Mouse (Mus musculus): ENCODE results near the gene Tmem95. TPM values are rescaled to one million over a fixed set of nuclear protein-coding genes. Genes with fewer than 3 reads are reported as not detected.

Gene Tmem95
- polyA plus RNA-seq, 1 experiment from 2014 or later = not detected

- H3K4me3 ChIP-seq (ENCODE audit: low read depth, low read length) = peak overlapping the region; percentile 57
- no peaks in the 10 kb centered on the region for H3K27me3 ChIP-seq (ENCODE audit: control insufficient read depth, insufficient read depth, low read length)
- H3K27ac ChIP-seq (ENCODE audit: low read depth, low read length) = peak overlapping the region; percentile 94
- peak overlapping the region; percentile 71 for H3K4me2 ChIP-seq
- ATAC-seq (ENCODE audit: low FRiP score) (peak; percentile 64), DNase-seq (ENCODE audit: low spot score, missing footprints) (peak; percentile 89)
- WGBS = 14% methylated on average over 37 of the region's 37 CpGs
- peaks cover 2% of the 10 kb centered on the region; the same call in 1 of the 2 replicates for H3K36me3 ChIP-seq (ENCODE audit: control insufficient read depth, insufficient read depth, low read length)
- H3K9me3 ChIP-seq (ENCODE audit: control insufficient read depth, low read length) = no peaks in the 10 kb centered on the region
- peak overlapping the region; percentile 78 for H3K9ac ChIP-seq (ENCODE audit: low read length)
- H3K4me1 ChIP-seq (ENCODE audit: control insufficient read depth, insufficient read depth, low read length) = peaks cover 16% of the 10 kb centered on the region; the same call in 1 of the 2 replicates
Measured at GRCm38 (mm10) chr11:69846738-69847688, 30.8 kb downstream of the Tmem95 start.

- Histone ChIP-seq H3K4me2 (peak within 1 kb of the TSS; percentile 71), H3K27me3 (ENCODE audit: control insufficient read depth, insufficient read depth, low read length) (no peaks in the 10 kb centered on the region), H3K27ac (ENCODE audit: low read depth, low read length) (peak within 1 kb of the TSS; percentile 94), H3K4me1 (ENCODE audit: control insufficient read depth, insufficient read depth, low read length) (peaks cover 16% of the 10 kb centered on the region; the same call in 1 of the 2 replicates), H3K9me3 (ENCODE audit: control insufficient read depth, low read length) (no peaks in the 10 kb centered on the region), H3K36me3 (ENCODE audit: control insufficient read depth, insufficient read depth, low read length) (peaks cover 2% of the 10 kb centered on the region; the same call in 1 of the 2 replicates), H3K4me3 (ENCODE audit: low read depth, low read length) (peak within 1 kb of the TSS; percentile 57), H3K9ac (ENCODE audit: low read length) (peak within 1 kb of the TSS; percentile 78)
- peak; percentile 95 for ATAC-seq (ENCODE audit: low FRiP score)
- WGBS = 0% methylated on average over 37 of the region's 38 CpGs
- DNase-seq (ENCODE audit: low spot score, missing footprints) = peak; percentile 99
Measured at GRCm38 (mm10) chr11:69846198-69846680, 31.6 kb downstream of the Tmem95 start, which contains the start of gene Plscr3. Plscr3 (plus strand) TSS chr11:69846376.

DNA sequence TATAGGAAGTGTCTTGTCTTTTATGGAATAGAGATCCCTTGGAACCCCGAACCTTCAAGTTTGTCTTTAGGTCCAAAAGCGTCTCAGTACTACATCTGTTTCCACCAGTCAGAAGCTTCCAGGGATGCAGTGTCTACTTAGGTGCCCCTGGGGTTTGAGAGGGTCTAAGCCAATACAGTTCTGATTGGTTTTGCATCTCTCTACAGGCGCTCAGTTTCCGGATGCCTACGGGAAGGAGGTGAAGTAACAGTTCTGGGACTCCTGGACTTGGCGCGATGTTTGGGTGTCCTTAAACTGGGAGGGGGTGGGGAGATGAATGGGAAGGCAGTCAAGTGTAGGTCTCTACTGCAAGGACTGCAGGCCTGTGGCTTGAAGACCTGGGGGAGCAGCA is 39.1 kb downstream of the Tmem95 start:
- ATAC-seq (ENCODE audit: low FRiP score) = no peak
- DNase-seq (ENCODE audit: low spot score, missing footprints) = no peak
- peak overlapping the region; percentile 62 for H3K4me3 ChIP-seq (ENCODE audit: low read depth, low read length)
- H3K4me2 ChIP-seq = peak overlapping the region; percentile 87
- H3K9me3 ChIP-seq (ENCODE audit: control insufficient read depth, low read length) = no peaks in the 10 kb centered on the region
- H3K27me3 ChIP-seq (ENCODE audit: control insufficient read depth, insufficient read depth, low read length) = peaks cover 4% of the 10 kb centered on the region; the same call in 1 of the 2 replicates
- no peaks in the 10 kb centered on the region; the same call in 1 of the 2 replicates for H3K36me3 ChIP-seq (ENCODE audit: control insufficient read depth, insufficient read depth, low read length)
- peak overlapping the region; percentile 31; the same call in 1 of the 2 replicates for H3K27ac ChIP-seq (ENCODE audit: low read depth, low read length)
- peaks cover 33% of the 10 kb centered on the region for H3K4me1 ChIP-seq (ENCODE audit: control insufficient read depth, insufficient read depth, low read length)
- WGBS = 2% methylated on average over 7 of the region's 7 CpGs
- peak overlapping the region; percentile 56 for H3K9ac ChIP-seq (ENCODE audit: low read length)

GRCm38 (mm10) chr11:69837952-69838713 is 39.7 kb downstream of the Tmem95 start, which contains the start of gene Tmem256:
Tmem256 (plus strand) TSS chr11:69838514.
- WGBS = under 1% methylated on average over 34 of the region's 34 CpGs
- DNase-seq (ENCODE audit: low spot score, missing footprints) = peak; percentile 100
- H3K9ac ChIP-seq (ENCODE audit: low read length) = peak within 1 kb of the TSS; percentile 90
- H3K4me3 ChIP-seq (ENCODE audit: low read depth, low read length) = peak within 1 kb of the TSS; percentile 62
- H3K36me3 ChIP-seq (ENCODE audit: control insufficient read depth, insufficient read depth, low read length) = peaks cover 2% of the 10 kb centered on the region; the same call in 1 of the 2 replicates
- H3K9me3 ChIP-seq (ENCODE audit: control insufficient read depth, low read length) = no peaks in the 10 kb centered on the region
- H3K4me1 ChIP-seq (ENCODE audit: control insufficient read depth, insufficient read depth, low read length) = peaks cover 38% of the 10 kb centered on the region
- ATAC-seq (ENCODE audit: low FRiP score) = peak; percentile 87
- H3K4me2 ChIP-seq = peak within 1 kb of the TSS; percentile 87
- H3K27me3 ChIP-seq (ENCODE audit: control insufficient read depth, insufficient read depth, low read length) = peaks cover 8% of the 10 kb centered on the region; the same call in 1 of the 2 replicates
- peak within 1 kb of the TSS; percentile 73 for H3K27ac ChIP-seq (ENCODE audit: low read depth, low read length)

GRCm38 (mm10) chr11:69837604-69837951 is 40.2 kb downstream of the Tmem95 start, which contains the start of gene Nlgn2:
Nlgn2 (minus strand) TSS chr11:69837784.
- H3K4me2 ChIP-seq = peak within 1 kb of the TSS; percentile 87
- ATAC-seq (ENCODE audit: low FRiP score) (no peak; the same call in 1 of the 2 replicates), DNase-seq (ENCODE audit: low spot score, missing footprints) (no peak)
- H3K4me1 ChIP-seq (ENCODE audit: control insufficient read depth, insufficient read depth, low read length) = peaks cover 38% of the 10 kb centered on the region
- H3K4me3 ChIP-seq (ENCODE audit: low read depth, low read length) = peak within 1 kb of the TSS; percentile 62
- peak within 1 kb of the TSS; percentile 90 for H3K9ac ChIP-seq (ENCODE audit: low read length)
- 0% methylated on average over 22 of the region's 32 CpGs for WGBS
- peak within 1 kb of the TSS; percentile 73 for H3K27ac ChIP-seq (ENCODE audit: low read depth, low read length)
- peaks cover 2% of the 10 kb centered on the region; the same call in 1 of the 2 replicates for H3K36me3 ChIP-seq (ENCODE audit: control insufficient read depth, insufficient read depth, low read length)
- no peaks in the 10 kb centered on the region for H3K9me3 ChIP-seq (ENCODE audit: control insufficient read depth, low read length)
- H3K27me3 ChIP-seq (ENCODE audit: control insufficient read depth, insufficient read depth, low read length) = peaks cover 8% of the 10 kb centered on the region; the same call in 1 of the 2 replicates

- peak overlapping the region; percentile 73 for H3K27ac ChIP-seq (ENCODE audit: low read depth, low read length)
- H3K4me1 ChIP-seq (ENCODE audit: control insufficient read depth, insufficient read depth, low read length) = peaks cover 38% of the 10 kb centered on the region
- ATAC-seq (ENCODE audit: low FRiP score) (peak; percentile 8; the same call in 1 of the 2 replicates), DNase-seq (ENCODE audit: low spot score, missing footprints) (peak; percentile 94)
- peak overlapping the region; percentile 90 for H3K9ac ChIP-seq (ENCODE audit: low read length)
- peaks cover 8% of the 10 kb centered on the region; the same call in 1 of the 2 replicates for H3K27me3 ChIP-seq (ENCODE audit: control insufficient read depth, insufficient read depth, low read length)
- peak overlapping the region; percentile 62 for H3K4me3 ChIP-seq (ENCODE audit: low read depth, low read length)
- no peaks in the 10 kb centered on the region for H3K9me3 ChIP-seq (ENCODE audit: control insufficient read depth, low read length)
- WGBS = 0% methylated on average over 41 of the region's 52 CpGs
- peak overlapping the region; percentile 87 for H3K4me2 ChIP-seq
- H3K36me3 ChIP-seq (ENCODE audit: control insufficient read depth, insufficient read depth, low read length) = peaks cover 2% of the 10 kb centered on the region; the same call in 1 of the 2 replicates
Measured at GRCm38 (mm10) chr11:69836703-69837576, 40.9 kb downstream of the Tmem95 start.

GRCm38 (mm10) chr11:69835966-69836335 is 41.9 kb downstream of the Tmem95 start:
- peak overlapping the region; percentile 62 for H3K4me3 ChIP-seq (ENCODE audit: low read depth, low read length)
- peak; percentile 88 for DNase-seq (ENCODE audit: low spot score, missing footprints)
- H3K27me3 ChIP-seq (ENCODE audit: control insufficient read depth, insufficient read depth, low read length) = peaks cover 8% of the 10 kb centered on the region; the same call in 1 of the 2 replicates
- peak overlapping the region; percentile 73; the same call in 1 of the 2 replicates for H3K27ac ChIP-seq (ENCODE audit: low read depth, low read length)
- H3K9ac ChIP-seq (ENCODE audit: low read length) = peak overlapping the region; percentile 90
- peaks cover 38% of the 10 kb centered on the region for H3K4me1 ChIP-seq (ENCODE audit: control insufficient read depth, insufficient read depth, low read length)
- no peaks in the 10 kb centered on the region for H3K9me3 ChIP-seq (ENCODE audit: control insufficient read depth, low read length)
- H3K4me2 ChIP-seq = peak overlapping the region; percentile 87
- peaks cover 2% of the 10 kb centered on the region; the same call in 1 of the 2 replicates for H3K36me3 ChIP-seq (ENCODE audit: control insufficient read depth, insufficient read depth, low read length)
- WGBS = 2% methylated on average over 4 of the region's 4 CpGs
- no peak for ATAC-seq (ENCODE audit: low FRiP score)

Measured in midbrain, embryonic 11.5 days (tissue).